Mouse (Mus musculus): Measurements from ENCODE around the gene Fli1. TPM values are rescaled to one million over a fixed set of nuclear protein-coding genes. Genes with fewer than 3 reads are reported as not detected.

Fli1 gene
- polyA plus RNA-seq, 1 experiment from 2014 or later, result 6.9 TPM

DNA sequence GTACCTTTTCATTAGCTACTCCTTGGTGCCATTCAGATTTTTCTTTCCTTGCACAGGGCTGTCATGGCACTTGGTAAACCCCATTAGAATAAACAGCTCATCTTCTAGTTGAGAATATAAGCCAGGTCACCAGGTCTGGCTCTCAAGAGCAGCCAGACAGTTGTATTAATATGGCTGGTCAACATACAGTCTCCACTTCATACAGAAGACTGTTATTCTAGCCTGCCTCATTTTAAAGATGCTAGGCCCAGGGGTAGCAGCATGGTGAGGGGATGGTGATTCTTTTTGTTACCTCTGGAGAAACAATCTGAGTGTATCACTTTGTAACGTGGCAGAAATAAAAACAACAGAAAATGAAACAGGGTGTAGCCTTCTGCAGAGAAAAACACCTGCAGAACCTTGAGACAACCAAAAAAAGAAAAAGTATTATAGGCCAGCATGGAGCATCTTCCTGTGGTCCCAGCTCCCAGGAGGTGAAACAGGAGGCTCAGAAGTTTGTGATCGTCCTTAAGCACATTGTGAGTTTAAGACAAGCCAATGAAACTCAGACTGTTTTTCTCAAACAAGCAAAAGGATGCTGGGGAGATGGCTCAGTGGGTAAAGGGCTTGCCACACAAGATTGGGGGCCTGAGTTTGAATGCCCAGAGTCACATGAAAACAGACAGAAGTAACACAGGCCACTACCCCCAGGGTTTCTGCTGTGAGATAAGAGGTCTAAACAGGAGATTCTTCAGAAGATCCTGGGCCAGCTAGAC, 7.3 kb downstream of the Fli1 start:
- no peaks in the 10 kb centered on the region; the same call in 1 of the 2 replicates for H3K4me1 ChIP-seq (ENCODE audit: control insufficient read depth, low read depth, low read length)
- H3K9me3 ChIP-seq (replicated peaks; ENCODE audit: control insufficient read depth, low read length), result no peaks in the 10 kb centered on the region
- ATAC-seq (ENCODE audit: low read depth), result no peak
- no peak overlapping the region for H3K9ac ChIP-seq (ENCODE audit: low read depth, low read length)
- H3K27me3 ChIP-seq (ENCODE audit: control insufficient read depth, insufficient read depth, low read depth, low read length), result peaks cover 7% of the 10 kb centered on the region
- H3K36me3 ChIP-seq (ENCODE audit: control insufficient read depth, insufficient read depth), result no peaks in the 10 kb centered on the region
- no peak overlapping the region for H3K4me3 ChIP-seq (ENCODE audit: low read depth, low read length)
- 48% methylated on average over 2 of the region's 2 CpGs for WGBS (ENCODE audit: insufficient replicate concordance)
- no peak overlapping the region for H3K27ac ChIP-seq (ENCODE audit: low read length)
- H3K4me2 ChIP-seq (ENCODE audit: low read depth, low read length), result no peak overlapping the region

DNA sequence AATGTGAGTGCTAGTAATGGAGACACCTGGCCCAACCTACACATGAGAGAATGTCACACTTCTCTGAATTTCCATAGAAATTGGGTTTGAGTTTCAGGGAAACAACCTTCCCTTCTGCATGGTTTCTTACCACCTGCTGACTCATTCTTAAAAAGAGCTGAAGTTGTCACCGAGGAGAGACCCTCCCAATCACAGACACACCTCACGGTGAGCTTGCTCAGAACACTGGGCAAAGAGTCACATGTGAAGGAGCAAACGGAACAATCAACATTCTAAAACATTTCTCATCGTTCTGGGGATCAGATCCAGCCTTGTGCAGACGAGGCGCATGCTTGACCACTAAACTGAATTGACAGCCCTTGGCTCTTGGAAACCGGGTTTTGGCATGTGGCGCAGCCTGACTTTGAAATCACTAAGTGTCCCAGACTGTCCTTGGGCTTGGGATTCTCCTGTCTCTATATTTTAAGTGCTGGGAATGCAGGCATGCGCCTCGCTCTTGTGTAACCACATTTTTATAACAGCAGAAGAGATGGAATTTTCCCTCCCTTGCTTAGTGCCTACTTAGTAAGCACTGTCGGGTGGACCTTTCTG, 8.5 kb downstream of the Fli1 start:
- no peak for ATAC-seq (ENCODE audit: low read depth)
- 47% methylated on average over 11 of the region's 11 CpGs for WGBS (ENCODE audit: insufficient replicate concordance)

DNA sequence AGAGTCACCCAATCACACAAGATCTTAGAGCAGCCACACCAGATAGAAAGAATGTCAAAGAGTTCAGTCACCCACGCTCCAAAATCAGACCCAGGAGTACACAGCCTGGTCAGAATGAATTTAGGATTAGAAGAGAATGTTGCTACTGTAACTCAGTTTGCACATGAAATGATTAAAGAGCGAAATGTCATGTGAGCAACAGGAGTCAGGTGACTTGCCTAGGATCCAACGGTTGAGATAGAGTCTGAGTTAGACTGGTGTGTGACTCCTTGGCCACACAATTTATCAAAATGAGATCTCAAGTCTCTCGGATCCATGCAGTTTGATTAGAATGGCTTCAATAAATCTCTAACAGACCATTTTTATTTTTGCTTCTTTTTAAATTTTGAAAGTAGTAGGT, 11.1 kb downstream of the Fli1 start:
- H3K9ac ChIP-seq (ENCODE audit: low read depth, low read length), result no peak overlapping the region
- WGBS (ENCODE audit: insufficient replicate concordance), result 32% methylated on average over 4 of the region's 4 CpGs
- no peaks in the 10 kb centered on the region for H3K4me1 ChIP-seq (ENCODE audit: control insufficient read depth, low read depth, low read length)
- H3K27me3 ChIP-seq (ENCODE audit: control insufficient read depth, insufficient read depth, low read depth, low read length), result no peaks in the 10 kb centered on the region
- no peak overlapping the region for H3K27ac ChIP-seq (ENCODE audit: low read length)
- H3K9me3 ChIP-seq (replicated peaks; ENCODE audit: control insufficient read depth, low read length), result no peaks in the 10 kb centered on the region
- no peak overlapping the region for H3K4me2 ChIP-seq (ENCODE audit: low read depth, low read length)
- ATAC-seq (ENCODE audit: low read depth), result no peak
- no peak overlapping the region for H3K4me3 ChIP-seq (ENCODE audit: low read depth, low read length)
- no peaks in the 10 kb centered on the region for H3K36me3 ChIP-seq (ENCODE audit: control insufficient read depth, insufficient read depth)

More for the DNA sequence above, 8.5 kb downstream of the Fli1 start:
- no peak overlapping the region for H3K4me2 ChIP-seq (ENCODE audit: low read depth, low read length)
- H3K36me3 ChIP-seq (ENCODE audit: control insufficient read depth, insufficient read depth), result no peaks in the 10 kb centered on the region
- no peak overlapping the region for H3K9ac ChIP-seq (ENCODE audit: low read depth, low read length)
- no peak overlapping the region for H3K27ac ChIP-seq (ENCODE audit: low read length)
- no peak overlapping the region for H3K4me3 ChIP-seq (ENCODE audit: low read depth, low read length)
- H3K27me3 ChIP-seq (ENCODE audit: control insufficient read depth, insufficient read depth, low read depth, low read length), result no peaks in the 10 kb centered on the region
- H3K9me3 ChIP-seq (replicated peaks; ENCODE audit: control insufficient read depth, low read length), result no peaks in the 10 kb centered on the region
- no peaks in the 10 kb centered on the region for H3K4me1 ChIP-seq (ENCODE audit: control insufficient read depth, low read depth, low read length)

DNA sequence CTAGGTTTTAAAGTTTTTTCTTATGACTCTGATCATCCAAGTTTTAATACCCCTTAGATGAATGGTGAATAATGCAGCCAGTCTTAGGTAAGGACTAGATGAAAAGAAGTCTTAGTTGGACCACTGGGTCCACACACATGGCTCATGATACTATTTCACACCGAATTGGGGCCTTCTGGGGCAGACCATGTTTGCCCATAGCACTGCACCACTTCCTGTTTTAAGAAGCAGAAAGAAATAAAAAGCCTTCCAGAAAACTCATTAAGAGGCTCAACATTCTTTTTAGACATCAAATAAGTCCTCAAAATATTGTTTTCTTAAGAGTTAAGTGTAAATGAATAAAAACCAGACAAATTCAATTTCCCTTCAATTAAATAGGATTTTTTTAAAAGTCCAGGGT, 11.7 kb downstream of the Fli1 start:
- no peaks in the 10 kb centered on the region for H3K9me3 ChIP-seq (replicated peaks; ENCODE audit: control insufficient read depth, low read length)
- H3K36me3 ChIP-seq (ENCODE audit: control insufficient read depth, insufficient read depth), result no peaks in the 10 kb centered on the region
- no peak overlapping the region for H3K27ac ChIP-seq (ENCODE audit: low read length)
- no peak overlapping the region for H3K4me3 ChIP-seq (ENCODE audit: low read depth, low read length)
- no peaks in the 10 kb centered on the region for H3K4me1 ChIP-seq (ENCODE audit: control insufficient read depth, low read depth, low read length)
- H3K4me2 ChIP-seq (ENCODE audit: low read depth, low read length), result no peak overlapping the region
- H3K9ac ChIP-seq (ENCODE audit: low read depth, low read length), result no peak overlapping the region
- H3K27me3 ChIP-seq (ENCODE audit: control insufficient read depth, insufficient read depth, low read depth, low read length), result no peaks in the 10 kb centered on the region
- WGBS (ENCODE audit: insufficient replicate concordance), result 23% methylated on average over 1 of the region's 1 CpGs
- no peak for ATAC-seq (ENCODE audit: low read depth)

DNA sequence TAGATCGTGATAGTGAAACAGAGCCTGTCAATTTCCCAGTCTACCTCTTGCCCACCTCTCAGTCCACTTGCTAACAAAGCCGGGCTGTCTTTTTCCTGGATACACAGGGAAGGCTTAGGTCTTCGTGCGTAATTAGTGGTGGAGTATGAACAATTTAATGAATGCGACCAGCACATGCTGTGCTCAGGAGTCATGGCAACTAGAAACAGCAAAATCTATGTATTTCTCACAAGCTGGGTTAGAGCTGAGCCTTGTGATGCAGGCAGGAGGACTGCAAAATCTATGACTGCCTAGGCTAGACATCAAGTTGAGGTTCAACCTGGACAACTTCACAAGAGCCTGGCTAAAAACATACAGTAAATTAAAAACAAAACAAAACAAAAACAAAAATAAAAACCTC, 12.5 kb downstream of the Fli1 start:
- Histone ChIP-seq H3K36me3 (ENCODE audit: control insufficient read depth, insufficient read depth) (no peaks in the 10 kb centered on the region), H3K9ac (ENCODE audit: low read depth, low read length) (no peak overlapping the region), H3K4me3 (ENCODE audit: low read depth, low read length) (no peak overlapping the region), H3K27me3 (ENCODE audit: control insufficient read depth, insufficient read depth, low read depth, low read length) (no peaks in the 10 kb centered on the region), H3K4me2 (ENCODE audit: low read depth, low read length) (no peak overlapping the region), H3K9me3 (replicated peaks; ENCODE audit: control insufficient read depth, low read length) (no peaks in the 10 kb centered on the region), H3K4me1 (ENCODE audit: control insufficient read depth, low read depth, low read length) (no peaks in the 10 kb centered on the region), H3K27ac (ENCODE audit: low read length) (no peak overlapping the region)
- 45% methylated on average over 5 of the region's 5 CpGs for WGBS (ENCODE audit: insufficient replicate concordance)
- no peak for ATAC-seq (ENCODE audit: low read depth)

DNA sequence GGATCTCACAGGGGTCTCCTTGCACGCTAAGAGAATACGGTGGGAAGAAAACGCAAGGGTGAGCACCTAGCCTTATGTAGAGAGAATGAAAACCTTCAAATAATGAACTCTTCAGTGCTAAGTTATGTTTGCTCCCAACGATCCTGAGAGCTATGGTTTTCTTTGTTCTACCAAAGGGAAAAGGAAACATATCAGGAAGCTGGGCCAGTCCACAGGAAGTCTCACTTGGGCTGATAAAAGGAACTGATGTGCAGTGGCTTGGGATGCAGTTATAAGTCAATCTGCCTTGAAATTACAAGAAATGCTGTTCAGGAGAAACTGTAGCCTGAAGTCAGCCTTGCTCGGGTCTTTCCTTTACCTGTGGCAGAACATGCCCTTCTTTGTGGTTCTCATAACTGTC, 13.1 kb downstream of the Fli1 start:
- Histone ChIP-seq H3K9me3 (replicated peaks; ENCODE audit: control insufficient read depth, low read length) (no peaks in the 10 kb centered on the region), H3K27ac (ENCODE audit: low read length) (no peak overlapping the region), H3K4me2 (ENCODE audit: low read depth, low read length) (no peak overlapping the region), H3K4me3 (ENCODE audit: low read depth, low read length) (no peak overlapping the region), H3K9ac (ENCODE audit: low read depth, low read length) (no peak overlapping the region), H3K4me1 (ENCODE audit: control insufficient read depth, low read depth, low read length) (no peaks in the 10 kb centered on the region), H3K36me3 (ENCODE audit: control insufficient read depth, insufficient read depth) (no peaks in the 10 kb centered on the region), H3K27me3 (ENCODE audit: control insufficient read depth, insufficient read depth, low read depth, low read length) (no peaks in the 10 kb centered on the region)
- ATAC-seq (ENCODE audit: low read depth), result no peak
- WGBS (ENCODE audit: insufficient replicate concordance), result 17% methylated on average over 5 of the region's 5 CpGs

DNA sequence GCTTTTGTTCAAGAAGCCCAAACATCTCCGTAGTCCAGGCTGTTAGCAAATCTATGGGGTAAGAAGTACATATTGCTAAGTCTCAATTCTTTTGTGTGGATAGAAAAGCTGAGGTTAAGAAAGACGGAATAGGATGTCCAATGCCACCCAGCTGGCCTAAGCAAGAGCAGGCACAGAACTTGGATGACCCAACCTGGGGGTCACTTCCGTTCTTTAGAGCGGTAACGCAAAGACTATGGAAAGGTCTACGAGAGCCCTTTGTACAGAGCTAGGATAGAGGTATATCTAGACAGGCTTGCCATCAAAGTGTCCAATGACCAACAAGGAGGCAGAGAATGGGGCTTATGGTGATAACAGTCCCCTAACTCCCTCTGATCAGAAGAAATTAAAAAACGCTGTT, 15.3 kb downstream of the Fli1 start:
- H3K9me3 ChIP-seq (replicated peaks; ENCODE audit: control insufficient read depth, low read length), result no peaks in the 10 kb centered on the region
- H3K4me3 ChIP-seq (ENCODE audit: low read depth, low read length), result no peak overlapping the region
- no peaks in the 10 kb centered on the region for H3K4me1 ChIP-seq (ENCODE audit: control insufficient read depth, low read depth, low read length)
- no peak overlapping the region for H3K4me2 ChIP-seq (ENCODE audit: low read depth, low read length)
- 75% methylated on average over 7 of the region's 7 CpGs for WGBS (ENCODE audit: insufficient replicate concordance)
- no peak overlapping the region for H3K9ac ChIP-seq (ENCODE audit: low read depth, low read length)
- no peaks in the 10 kb centered on the region for H3K36me3 ChIP-seq (ENCODE audit: control insufficient read depth, insufficient read depth)
- ATAC-seq (ENCODE audit: low read depth), result no peak
- no peaks in the 10 kb centered on the region for H3K27me3 ChIP-seq (ENCODE audit: control insufficient read depth, insufficient read depth, low read depth, low read length)
- H3K27ac ChIP-seq (ENCODE audit: low read length), result no peak overlapping the region

DNA sequence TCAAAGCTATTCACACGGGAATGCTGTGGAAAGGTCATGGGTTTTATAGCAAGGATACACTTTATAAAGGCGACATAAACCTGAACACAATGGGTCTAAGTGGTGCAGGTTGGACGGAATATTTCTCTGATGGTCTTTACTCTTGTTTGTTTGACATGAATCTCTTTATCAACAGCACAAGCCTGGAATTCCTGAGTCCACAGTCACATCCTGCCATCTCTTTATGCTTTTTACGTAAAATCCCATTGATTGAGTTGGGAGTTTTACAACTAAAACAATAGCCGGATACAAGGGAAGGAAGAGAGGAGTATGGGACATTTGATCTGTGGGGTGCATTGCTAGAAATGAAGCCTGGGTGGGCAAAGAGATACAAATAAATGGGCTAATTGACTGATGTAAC, 16.9 kb downstream of the Fli1 start:
- no peaks in the 10 kb centered on the region for H3K9me3 ChIP-seq (replicated peaks; ENCODE audit: control insufficient read depth, low read length)
- no peak for ATAC-seq (ENCODE audit: low read depth)
- H3K4me1 ChIP-seq (ENCODE audit: control insufficient read depth, low read depth, low read length), result no peaks in the 10 kb centered on the region
- no peaks in the 10 kb centered on the region for H3K36me3 ChIP-seq (ENCODE audit: control insufficient read depth, insufficient read depth)
- no peaks in the 10 kb centered on the region for H3K27me3 ChIP-seq (ENCODE audit: control insufficient read depth, insufficient read depth, low read depth, low read length)
- H3K4me2 ChIP-seq (ENCODE audit: low read depth, low read length), result no peak overlapping the region
- 55% methylated on average over 5 of the region's 5 CpGs for WGBS (ENCODE audit: insufficient replicate concordance)
- H3K4me3 ChIP-seq (ENCODE audit: low read depth, low read length), result no peak overlapping the region
- no peak overlapping the region for H3K9ac ChIP-seq (ENCODE audit: low read depth, low read length)
- no peak overlapping the region for H3K27ac ChIP-seq (ENCODE audit: low read length)

DNA sequence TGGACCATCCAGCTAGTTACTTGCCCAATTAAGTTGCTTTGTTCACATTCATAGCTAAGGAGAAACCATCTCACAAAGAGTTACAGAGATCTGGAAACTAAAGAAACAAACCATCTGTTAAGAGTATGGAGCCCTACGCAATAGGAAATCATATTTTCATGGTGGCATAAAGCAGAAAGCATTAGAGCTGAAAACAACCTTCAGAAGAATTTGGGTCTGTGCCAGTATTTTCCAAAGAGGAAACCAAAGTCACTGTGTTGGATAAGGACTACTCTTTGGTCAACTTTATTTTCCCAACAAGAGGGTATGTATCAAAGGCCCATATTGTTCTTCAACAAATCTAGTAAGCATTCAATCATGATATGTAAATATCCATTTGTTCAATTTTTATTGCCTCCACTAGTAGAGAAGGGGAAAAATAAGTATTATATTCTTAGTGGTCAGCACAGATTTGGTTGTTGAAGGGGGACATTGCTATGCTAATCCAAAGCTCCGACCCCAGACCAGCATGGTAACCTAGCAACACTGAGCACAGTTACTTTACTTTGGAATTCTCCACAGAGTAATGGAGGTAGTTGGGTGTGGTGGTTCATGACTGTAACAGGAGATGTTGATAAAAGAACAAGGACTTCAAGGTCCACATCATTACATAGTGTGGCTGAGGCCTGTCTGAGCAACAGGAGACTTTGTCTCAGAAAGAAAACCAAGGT, 20.0 kb downstream of the Fli1 start:
- Histone ChIP-seq H3K27ac (ENCODE audit: low read length) (no peak overlapping the region), H3K9me3 (replicated peaks; ENCODE audit: control insufficient read depth, low read length) (no peaks in the 10 kb centered on the region), H3K36me3 (ENCODE audit: control insufficient read depth, insufficient read depth) (no peaks in the 10 kb centered on the region), H3K4me2 (ENCODE audit: low read depth, low read length) (no peak overlapping the region), H3K4me1 (ENCODE audit: control insufficient read depth, low read depth, low read length) (peaks cover 16% of the 10 kb centered on the region), H3K9ac (ENCODE audit: low read depth, low read length) (no peak overlapping the region), H3K4me3 (ENCODE audit: low read depth, low read length) (no peak overlapping the region), H3K27me3 (ENCODE audit: control insufficient read depth, insufficient read depth, low read depth, low read length) (no peaks in the 10 kb centered on the region)
- no peak for ATAC-seq (ENCODE audit: low read depth)
- WGBS (ENCODE audit: insufficient replicate concordance), result 58% methylated on average over 2 of the region's 2 CpGs
